Mouse (Mus musculus): ENCODE results near the gene Cd160. TPM values are rescaled to one million over a fixed set of nuclear protein-coding genes. Genes with fewer than 3 reads are reported as not detected.

Cd160 gene
- polyA plus RNA-seq, 1 experiment from 2014 or later: 0.39 TPM

- H3K4me2 ChIP-seq (replicated peaks; ENCODE audit: low read depth, low read length): peak overlapping the region; percentile 46
- H3K36me3 ChIP-seq (ENCODE audit: insufficient read depth, low read length): no peaks in the 10 kb centered on the region
- H3K4me1 ChIP-seq (ENCODE audit: insufficient read depth, low read depth, low read length): peaks cover 7% of the 10 kb centered on the region; the same call in 1 of the 2 replicates
- no peaks in the 10 kb centered on the region for H3K27me3 ChIP-seq (replicated peaks; ENCODE audit: insufficient read depth, low read length)
- ATAC-seq (peak; percentile 82), DNase-seq (ENCODE audit: low spot score) (peak; percentile 67)
- no peak overlapping the region for H3K27ac ChIP-seq (ENCODE audit: low read length)
- peak; percentile 58 for TF ChIP-seq CTCF (IDR thresholded peaks at IDR 0.05)
- no peak for TF ChIP-seq EP300 (IDR thresholded peaks at IDR 0.05)
- WGBS: 11% methylated on average over 9 of the region's 9 CpGs
- H3K4me3 ChIP-seq (ENCODE audit: low read depth, low read length): peak overlapping the region; percentile 17; the same call in 1 of the 2 replicates
- H3K9ac ChIP-seq (replicated peaks; ENCODE audit: low read depth): no peak overlapping the region
- H3K9me3 ChIP-seq (ENCODE audit: low read length): no peaks in the 10 kb centered on the region
These were observed 16.0 kb downstream of the Cd160 start for GRCm38 (mm10) chr3:96813106-96813505.

GRCm38 (mm10) chr3:96812395-96813091 is 16.6 kb downstream of the Cd160 start:
- Histone ChIP-seq H3K4me3 (ENCODE audit: low read depth, low read length) (peak overlapping the region; percentile 17; the same call in 1 of the 2 replicates), H3K27ac (ENCODE audit: low read length) (no peak overlapping the region), H3K27me3 (replicated peaks; ENCODE audit: insufficient read depth, low read length) (no peaks in the 10 kb centered on the region), H3K9ac (replicated peaks; ENCODE audit: low read depth) (no peak overlapping the region), H3K4me1 (ENCODE audit: insufficient read depth, low read depth, low read length) (peaks cover 7% of the 10 kb centered on the region; the same call in 1 of the 2 replicates), H3K36me3 (ENCODE audit: insufficient read depth, low read length) (no peaks in the 10 kb centered on the region), H3K4me2 (replicated peaks; ENCODE audit: low read depth, low read length) (peak overlapping the region; percentile 46), H3K9me3 (ENCODE audit: low read length) (no peaks in the 10 kb centered on the region)
- DNase-seq (ENCODE audit: low spot score): peak; percentile 79
- TF ChIP-seq EP300 (IDR thresholded peaks at IDR 0.05): no peak
- TF ChIP-seq CTCF (IDR thresholded peaks at IDR 0.05): peak; percentile 76
- ATAC-seq: peak; percentile 77
- 26% methylated on average over 20 of the region's 20 CpGs for WGBS

- ATAC-seq: no peak
These were observed 17.9 kb downstream of the Cd160 start for GRCm38 (mm10) chr3:96811232-96811631.

GRCm38 (mm10) chr3:96808651-96809050 is 20.5 kb downstream of the Cd160 start:
- Histone ChIP-seq H3K4me2 (replicated peaks; ENCODE audit: low read depth, low read length) (no peak overlapping the region), H3K27me3 (replicated peaks; ENCODE audit: insufficient read depth, low read length) (no peaks in the 10 kb centered on the region), H3K4me1 (ENCODE audit: insufficient read depth, low read depth, low read length) (peaks cover 5% of the 10 kb centered on the region; the same call in 1 of the 2 replicates), H3K9me3 (ENCODE audit: low read length) (no peaks in the 10 kb centered on the region), H3K9ac (replicated peaks; ENCODE audit: low read depth) (no peak overlapping the region), H3K4me3 (ENCODE audit: low read depth, low read length) (no peak overlapping the region), H3K27ac (ENCODE audit: low read length) (no peak overlapping the region), H3K36me3 (ENCODE audit: insufficient read depth, low read length) (no peaks in the 10 kb centered on the region)
- DNase-seq (ENCODE audit: low spot score) (no peak), ATAC-seq (no peak)
- 54% methylated on average over 3 of the region's 3 CpGs for WGBS
- TF ChIP-seq CTCF (IDR thresholded peaks at IDR 0.05) (no peak), EP300 (IDR thresholded peaks at IDR 0.05) (no peak)

More at GRCm38 (mm10) chr3:96811232-96811631, 17.9 kb downstream of the Cd160 start:
- Histone ChIP-seq H3K9ac (replicated peaks; ENCODE audit: low read depth) (no peak overlapping the region), H3K27ac (ENCODE audit: low read length) (no peak overlapping the region), H3K4me2 (replicated peaks; ENCODE audit: low read depth, low read length) (no peak overlapping the region), H3K9me3 (ENCODE audit: low read length) (no peaks in the 10 kb centered on the region), H3K36me3 (ENCODE audit: insufficient read depth, low read length) (no peaks in the 10 kb centered on the region), H3K4me3 (ENCODE audit: low read depth, low read length) (no peak overlapping the region), H3K4me1 (ENCODE audit: insufficient read depth, low read depth, low read length) (peaks cover 7% of the 10 kb centered on the region; the same call in 1 of the 2 replicates), H3K27me3 (replicated peaks; ENCODE audit: insufficient read depth, low read length) (no peaks in the 10 kb centered on the region)
- WGBS: 85% methylated on average over 3 of the region's 3 CpGs
- DNase-seq (ENCODE audit: low spot score): no peak
- no peak for TF ChIP-seq CTCF (IDR thresholded peaks at IDR 0.05)
- TF ChIP-seq EP300 (IDR thresholded peaks at IDR 0.05): no peak

GRCm38 (mm10) chr3:96808136-96808535 is 21.0 kb downstream of the Cd160 start:
- no peak for ATAC-seq
- TF ChIP-seq CTCF (IDR thresholded peaks at IDR 0.05): no peak
- no peak for TF ChIP-seq EP300 (IDR thresholded peaks at IDR 0.05)
- H3K4me2 ChIP-seq (replicated peaks; ENCODE audit: low read depth, low read length): no peak overlapping the region
- no peaks in the 10 kb centered on the region for H3K9me3 ChIP-seq (ENCODE audit: low read length)
- no peak overlapping the region for H3K9ac ChIP-seq (replicated peaks; ENCODE audit: low read depth)
- no peaks in the 10 kb centered on the region for H3K27me3 ChIP-seq (replicated peaks; ENCODE audit: insufficient read depth, low read length)
- no peak overlapping the region for H3K27ac ChIP-seq (ENCODE audit: low read length)
- no peak for DNase-seq (ENCODE audit: low spot score)
- no peaks in the 10 kb centered on the region for H3K36me3 ChIP-seq (ENCODE audit: insufficient read depth, low read length)
- no peak overlapping the region for H3K4me3 ChIP-seq (ENCODE audit: low read depth, low read length)
- H3K4me1 ChIP-seq (ENCODE audit: insufficient read depth, low read depth, low read length): no peaks in the 10 kb centered on the region
- WGBS: 77% methylated on average over 2 of the region's 3 CpGs

- no peak for ATAC-seq
These were observed 26.9 kb downstream of the Cd160 start for GRCm38 (mm10) chr3:96802214-96802613.

More at GRCm38 (mm10) chr3:96802214-96802613, 26.9 kb downstream of the Cd160 start:
- Histone ChIP-seq H3K27me3 (replicated peaks; ENCODE audit: insufficient read depth, low read length) (no peaks in the 10 kb centered on the region), H3K27ac (ENCODE audit: low read length) (no peak overlapping the region), H3K4me2 (replicated peaks; ENCODE audit: low read depth, low read length) (no peak overlapping the region), H3K4me1 (ENCODE audit: insufficient read depth, low read depth, low read length) (no peaks in the 10 kb centered on the region), H3K9ac (replicated peaks; ENCODE audit: low read depth) (no peak overlapping the region), H3K36me3 (ENCODE audit: insufficient read depth, low read length) (no peaks in the 10 kb centered on the region), H3K9me3 (ENCODE audit: low read length) (no peaks in the 10 kb centered on the region), H3K4me3 (ENCODE audit: low read depth, low read length) (no peak overlapping the region)
- DNase-seq (ENCODE audit: low spot score): no peak
- 25% methylated on average over 1 of the region's 1 CpGs for WGBS
- no peak for TF ChIP-seq EP300 (IDR thresholded peaks at IDR 0.05)
- TF ChIP-seq CTCF (IDR thresholded peaks at IDR 0.05): no peak
